Comparison of ENCODE assay signal across 8 mouse cellular contexts in genomic region chr5:102855805-102856204, GRCm38 (mm10).
A peak's percentile ranks its signal among the peaks of the same experiment; 100 is the strongest.
DNase-seq lines count a peak whose midpoint lies in the region; ATAC-seq lines count a peak whose summit lies in the region.

No protein-coding gene starts in this region.

- DNase-seq in lung, postnatal 10 days = peak; percentile 16
- DNase-seq in lung, postnatal 14 days = no peak
- no peak for DNase-seq in hindbrain, embryonic 14.5 days (ENCODE audit: low spot score)
- DNase-seq in thymus, postnatal 4 days = no peak
- no peak for DNase-seq in thymus, postnatal 14 days
- DNase-seq in ovary, postnatal 36 days (ENCODE audit: low spot score) = no peak
- DNase-seq in layer of hippocampus, adult 8-10 months (ENCODE audit: low spot score in 2 of 2) = no peak

- no peak overlapping the region for H3K4me3 ChIP-seq in hindbrain, embryonic 14.5 days (replicated peaks; ENCODE audit: low read length)
- no peak overlapping the region for H3K4me3 ChIP-seq in limb, embryonic 15.5 days

- H3K4me2 ChIP-seq in hindbrain, embryonic 14.5 days (replicated peaks) = peak overlapping the region; percentile 38
- no peak overlapping the region for H3K4me2 ChIP-seq in limb, embryonic 15.5 days

- H3K27ac ChIP-seq in hindbrain, embryonic 14.5 days = no peak overlapping the region
- H3K27ac ChIP-seq in limb, embryonic 15.5 days = peak overlapping the region; percentile 40

- H3K4me1 ChIP-seq in hindbrain, embryonic 14.5 days (replicated peaks; ENCODE audit: control insufficient read depth, insufficient read depth, low read length) = 0 out of 2 replicates have a peak, but pooled peaks cover 4% of the 10 kb centered on the region
- 0 out of 2 replicates have a peak, but pooled peaks cover 4% of the 10 kb centered on the region for H3K4me1 ChIP-seq in limb, embryonic 15.5 days

- H3K9ac ChIP-seq in hindbrain, embryonic 14.5 days = no peak overlapping the region
- H3K9ac ChIP-seq in limb, embryonic 15.5 days = no peak overlapping the region

- H3K27me3 ChIP-seq in hindbrain, embryonic 14.5 days (ENCODE audit: control insufficient read depth, insufficient read depth, low read length) = no peaks in the 10 kb centered on the region
- no peaks in the 10 kb centered on the region for H3K27me3 ChIP-seq in limb, embryonic 15.5 days

- no peaks in the 10 kb centered on the region for H3K36me3 ChIP-seq in hindbrain, embryonic 14.5 days (replicated peaks; ENCODE audit: control insufficient read depth, insufficient read depth)
- H3K36me3 ChIP-seq in limb, embryonic 15.5 days = no peaks in the 10 kb centered on the region

- 26% methylated on average over 10 of the region's 10 CpGs for WGBS in hindbrain, embryonic 14.5 days
- 42% methylated on average over 10 of the region's 10 CpGs for WGBS in limb, embryonic 15.5 days

- H3K9me3 ChIP-seq in hindbrain, embryonic 14.5 days (ENCODE audit: control insufficient read depth, low read length) = no peaks in the 10 kb centered on the region
- no peaks in the 10 kb centered on the region for H3K9me3 ChIP-seq in limb, embryonic 15.5 days

- no peak for ATAC-seq in hindbrain, embryonic 14.5 days (ENCODE audit: low FRiP score)
- ATAC-seq in limb, embryonic 15.5 days (ENCODE audit: insufficient number of reproducible peaks, low FRiP score, low TSS enrichment, low read depth) = no peak
